Mouse (Mus musculus): Measurements from ENCODE around the gene Mrvi1.

DNA sequence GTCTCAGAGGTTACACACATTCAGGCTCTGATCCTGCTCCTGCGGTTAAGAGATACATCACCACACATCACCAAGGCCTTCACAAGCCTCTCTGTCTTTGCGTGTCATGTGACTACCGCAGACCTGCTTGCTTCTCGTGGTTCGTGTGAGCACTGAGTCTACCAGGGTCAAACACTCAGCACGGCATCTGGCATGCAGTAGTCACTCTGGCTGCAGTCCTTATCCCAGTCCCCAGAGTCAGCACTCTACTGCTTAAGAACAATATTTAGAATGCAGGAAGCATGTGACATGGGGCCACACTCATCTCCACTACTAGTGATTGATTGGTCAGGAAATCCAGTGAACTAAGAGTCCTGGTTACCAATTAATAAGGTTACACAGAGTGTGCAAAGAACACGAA is 66.3 kb downstream of the Mrvi1 start:
- TF ChIP-seq POLR2A (IDR thresholded peaks at IDR 0.05; ENCODE audit: insufficient read length, low read depth) (no peak), MAX (IDR thresholded peaks at IDR 0.05; ENCODE audit: low read depth) (no peak), REST (IDR thresholded peaks at IDR 0.05; ENCODE audit: insufficient read depth, insufficient read length) (no peak), TCF12 (IDR thresholded peaks at IDR 0.05; ENCODE audit: insufficient read depth, poor library complexity, severe bottlenecking) (no peak), CEBPB (IDR thresholded peaks at IDR 0.05; ENCODE audit: insufficient read depth, poor library complexity, severe bottlenecking) (no peak), USF1 (IDR thresholded peaks at IDR 0.05; ENCODE audit: low read depth) (no peak), MYOD1 (IDR thresholded peaks at IDR 0.05; ENCODE audit: control insufficient read depth in 1 of 3, insufficient read length in 2 of 3, low read depth in 2 of 3) (no peak), POLR2AphosphoS2 (IDR thresholded peaks at IDR 0.05; ENCODE audit: insufficient read length, low read depth) (no peak), SRF (IDR thresholded peaks at IDR 0.05; ENCODE audit: control insufficient read depth, insufficient read length, low read depth) (no peak), MYOG (IDR thresholded peaks at IDR 0.05; ENCODE audit: control insufficient read depth in 1 of 3, insufficient read depth in 1 of 3, insufficient read length in 2 of 3, low read depth in 2 of 3) (no peak)
